Mouse (Mus musculus) olfactory bulb, adult 2 months (tissue): ENCODE data around the gene Acpp. TPM values are rescaled to one million over a fixed set of nuclear protein-coding genes. Genes with fewer than 3 reads are reported as not detected.

Experiments
- H3K27ac ChIP-seq: fragments of 200-500 bp; 2 replicates; pipeline ENCODE4 v1.5.1; 2012; ENCODE audit warnings: low read depth, low read length; ENCODE audit not compliant: insufficient read depth
- H3K4me1 ChIP-seq: fragments of 200-500 bp; 2 replicates; pipeline ENCODE4 v1.6.1; 2012; ENCODE audit warnings: low read length; ENCODE audit not compliant: control insufficient read depth, insufficient read depth
- H3K4me3 ChIP-seq: fragments of 200-500 bp; 2 replicates; pipeline ENCODE4 v1.5.1; 2012; ENCODE audit warnings: mild to moderate bottlenecking, low read depth, low read length, moderate library complexity; ENCODE audit not compliant: insufficient read depth
- CTCF ChIP-seq: fragments of 200-500 bp; IDR thresholded peaks from 2 replicates; pipeline ENCODE4 v1.5.1; 2012; ENCODE audit warnings: low read depth, mild to moderate bottlenecking, low read length, moderate library complexity; ENCODE audit not compliant: insufficient read depth
- POLR2A ChIP-seq: fragments of 200-500 bp; IDR thresholded peaks from 2 replicates; pipeline ENCODE4 v1.6.1; 2012; ENCODE audit warnings: mild to moderate bottlenecking, low read depth, low read length, moderate library complexity; ENCODE audit not compliant: insufficient read depth
- WGBS: fragments of 180-500 bp; shearing (Covaris S2); methylation state at CpG from one replicate; pipeline ENCODE4 v1.1.7; 2018; 5-methylcytosine and 5-hydroxymethylcytosine counted together
- polyA plus RNA-seq: library from polyadenylated mRNA; stranded (reverse); fragments of >200 nt; gene quantifications from 2 replicates; pipeline ENCODE4 v1.2.4, GENCODE M21; 2012; ENCODE audit warnings: low replicate concordance; ENCODE audit not compliant: missing spikeins, insufficient read depth, insufficient read length

Gene Acpp
- polyA plus RNA-seq, 1 experiment: not detected

GRCm38 (mm10) chr9:104262823-104263352 is 74.7 kb downstream of the Acpp start, which contains the start of gene Dnajc13:
Gene Dnajc13, minus strand, starts transcription at chr9:104262930.
- H3K4me1 ChIP-seq: peaks cover 6% of the 10 kb centered on the region; the same call in 1 of the 2 replicates
- peak within 1 kb of the TSS; percentile 86 for H3K4me3 ChIP-seq
- no peak for TF ChIP-seq CTCF
- TF ChIP-seq POLR2A: peak; percentile 63
- under 1% methylated on average over 60 of the region's 60 CpGs for WGBS
- H3K27ac ChIP-seq: peak within 1 kb of the TSS; percentile 21; the same call in 1 of the 2 replicates

- TF ChIP-seq CTCF: no peak
- TF ChIP-seq POLR2A: no peak
- under 1% methylated on average over 39 of the region's 46 CpGs for WGBS
- Histone ChIP-seq H3K27ac (0 out of 2 replicates have a peak overlapping the region, but pooled peaks have one; percentile 21), H3K4me1 (peaks cover 6% of the 10 kb centered on the region; the same call in 1 of the 2 replicates), H3K4me3 (peak overlapping the region; percentile 86)
These were observed 75.4 kb downstream of the Acpp start for GRCm38 (mm10) chr9:104262016-104262762.

- TF ChIP-seq POLR2A (no peak), CTCF (no peak)
- Histone ChIP-seq H3K4me3 (no peak overlapping the region), H3K4me1 (peaks cover 6% of the 10 kb centered on the region; the same call in 1 of the 2 replicates), H3K27ac (no peak overlapping the region)
- WGBS: 19% methylated on average over 4 of the region's 4 CpGs
These were observed 77.2 kb downstream of the Acpp start for GRCm38 (mm10) chr9:104260306-104260705.

- 38% methylated on average over 2 of the region's 2 CpGs for WGBS
- no peak for TF ChIP-seq POLR2A
- no peak for TF ChIP-seq CTCF
- Histone ChIP-seq H3K4me1 (peaks cover 6% of the 10 kb centered on the region), H3K4me3 (no peak overlapping the region), H3K27ac (no peak overlapping the region)
These were observed 81.5 kb downstream of the Acpp start for GRCm38 (mm10) chr9:104256085-104256484.

DNA sequence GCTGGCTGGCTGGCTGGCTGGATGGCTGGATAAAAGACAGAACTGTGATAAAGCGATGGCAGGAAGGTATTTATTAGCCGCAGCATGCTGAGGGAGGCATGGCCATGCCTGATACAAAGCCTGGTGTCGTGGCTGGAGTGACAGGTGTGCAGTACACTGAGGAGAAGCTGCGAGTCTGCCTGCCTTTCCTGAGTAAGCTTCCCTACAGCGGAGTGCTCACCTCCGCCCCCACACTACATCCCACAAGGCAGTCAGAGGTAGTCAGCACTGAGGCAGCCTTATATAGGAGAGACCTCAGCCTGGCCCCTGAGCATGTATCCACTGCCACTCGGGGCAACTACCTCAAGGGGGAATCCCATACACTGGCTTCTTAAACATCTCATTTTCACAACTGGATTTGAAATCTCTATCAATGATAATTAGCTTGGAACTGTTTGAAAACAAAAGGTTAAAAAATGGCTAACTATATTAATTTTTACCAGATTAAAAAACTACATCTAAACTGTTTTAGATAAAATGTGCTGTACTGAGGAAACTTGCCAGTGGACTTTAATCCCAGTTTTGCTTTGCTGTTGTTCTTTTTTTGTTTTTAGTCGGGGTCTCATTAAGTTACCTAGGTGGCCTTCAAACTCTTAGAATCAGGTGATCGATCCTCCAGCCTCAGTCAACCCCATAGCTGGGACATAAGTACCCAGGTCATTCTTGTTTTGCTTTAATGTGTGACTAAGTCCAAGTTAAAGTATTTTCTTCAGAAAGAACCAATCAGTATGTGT is 83.0 kb downstream of the Acpp start:
- Histone ChIP-seq H3K4me3 (no peak overlapping the region), H3K27ac (no peak overlapping the region), H3K4me1 (peaks cover 6% of the 10 kb centered on the region)
- TF ChIP-seq POLR2A (no peak), CTCF (no peak)
- WGBS: 55% methylated on average over 9 of the region's 9 CpGs

GRCm38 (mm10) chr9:104252637-104253036 is 84.9 kb downstream of the Acpp start:
- Histone ChIP-seq H3K4me3 (no peak overlapping the region), H3K4me1 (peaks cover 10% of the 10 kb centered on the region), H3K27ac (no peak overlapping the region)
- WGBS: 98% methylated on average over 3 of the region's 3 CpGs
- no peak for TF ChIP-seq POLR2A

- Histone ChIP-seq H3K4me1 (peaks cover 10% of the 10 kb centered on the region), H3K4me3 (no peak overlapping the region), H3K27ac (no peak overlapping the region)
- no peak for TF ChIP-seq CTCF
- TF ChIP-seq POLR2A: no peak
- 89% methylated on average over 4 of the region's 4 CpGs for WGBS
These were observed 85.9 kb downstream of the Acpp start for GRCm38 (mm10) chr9:104251687-104252086.

DNA sequence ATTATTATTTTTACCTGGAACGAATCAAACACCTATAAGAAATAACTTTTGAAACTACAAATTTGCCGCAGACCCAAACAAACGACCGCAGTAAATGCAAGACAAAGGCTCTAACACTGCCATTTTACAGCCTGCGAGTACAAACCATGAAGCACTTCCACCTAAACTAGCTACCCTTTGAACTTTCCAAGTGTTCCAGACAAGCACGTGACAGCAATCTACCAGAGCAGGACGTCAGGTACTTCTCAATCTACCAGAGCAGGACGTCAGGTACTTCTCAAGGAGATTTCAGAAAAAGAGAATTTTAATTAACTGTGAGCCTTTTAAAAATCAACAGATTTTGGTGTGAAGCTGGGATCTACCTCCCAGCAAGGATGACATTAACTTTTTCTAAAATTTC is 86.4 kb downstream of the Acpp start:
- H3K27ac ChIP-seq: no peak overlapping the region
- no peak overlapping the region for H3K4me3 ChIP-seq
- WGBS: 90% methylated on average over 8 of the region's 8 CpGs
- peaks cover 10% of the 10 kb centered on the region for H3K4me1 ChIP-seq
- TF ChIP-seq CTCF: no peak
- no peak for TF ChIP-seq POLR2A

DNA sequence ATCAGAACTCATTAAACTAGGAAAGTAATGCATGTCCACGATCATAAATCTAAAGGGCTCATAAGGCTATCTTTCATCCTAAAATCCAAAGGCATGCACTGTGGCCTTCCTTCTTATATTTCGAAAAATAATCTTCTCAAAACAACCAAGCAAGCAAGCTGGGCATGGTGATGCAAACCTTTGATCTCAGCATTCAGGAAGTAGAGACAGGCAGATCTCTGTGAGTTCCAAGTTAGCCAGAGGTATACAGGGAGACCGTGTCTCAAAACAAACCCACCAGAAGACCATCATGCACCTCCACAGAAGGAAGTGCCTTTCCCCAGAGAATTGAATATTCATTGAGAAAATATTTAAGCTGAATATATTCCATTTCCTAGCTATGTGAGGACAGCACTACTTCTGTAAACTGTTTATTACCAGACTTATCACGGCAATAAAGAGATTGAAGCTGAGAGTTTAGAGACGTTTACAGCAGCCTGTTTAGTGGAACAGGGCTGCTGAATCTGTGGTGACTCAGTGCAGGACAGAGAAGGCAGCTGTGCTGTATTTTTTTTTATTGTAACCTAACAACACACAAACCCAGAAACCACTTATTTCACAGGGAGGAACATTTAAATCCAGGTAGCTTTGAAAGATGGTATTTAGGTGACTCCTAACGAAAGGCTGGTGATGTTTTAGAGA is 90.1 kb downstream of the Acpp start:
- TF ChIP-seq POLR2A (no peak), CTCF (no peak)
- H3K4me1 ChIP-seq: peaks cover 6% of the 10 kb centered on the region; the same call in 1 of the 2 replicates
- no peak overlapping the region for H3K4me3 ChIP-seq
- WGBS: 57% methylated on average over 6 of the region's 6 CpGs
- peak overlapping the region; percentile 44; the same call in 1 of the 2 replicates for H3K27ac ChIP-seq
